Mouse (Mus musculus) small intestine, adult 2 months (tissue): ENCODE results near the gene Zdhhc13. TPM values are rescaled to one million over a fixed set of nuclear protein-coding genes. Genes with fewer than 3 reads are reported as not detected.
A peak's percentile ranks its signal among the peaks of the same experiment; 100 is the strongest.

ENCODE experiments used
- H3K27ac ChIP-seq: fragments of 200-500 bp; 2 replicates; pipeline ENCODE4 v1.5.1; 2012; ENCODE audit warnings: low read depth, low read length, control low read depth, inconsistent platforms; ENCODE audit not compliant: insufficient read depth
- H3K27me3 ChIP-seq: fragments of 200-500 bp; 2 replicates; pipeline ENCODE4 v1.6.1; 2012; ENCODE audit warnings: mild to moderate bottlenecking, moderate library complexity, low read length, inconsistent platforms; ENCODE audit not compliant: control insufficient read depth, insufficient read depth
- H3K36me3 ChIP-seq: fragments of 200-500 bp; 2 replicates; pipeline ENCODE4 v1.6.1; 2012; ENCODE audit warnings: mild to moderate bottlenecking, low read length, control low read depth, inconsistent platforms; ENCODE audit not compliant: control insufficient read depth, insufficient read depth
- H3K4me1 ChIP-seq: fragments of 200-500 bp; 2 replicates; pipeline ENCODE4 v1.6.1; 2012; ENCODE audit warnings: low read length, inconsistent platforms, mixed read lengths; ENCODE audit not compliant: control insufficient read depth, insufficient read depth, insufficient read length
- H3K4me3 ChIP-seq: fragments of 200-500 bp; 2 replicates; pipeline ENCODE4 v1.5.1; 2012; ENCODE audit warnings: low read depth, mild to moderate bottlenecking, control low read depth, inconsistent platforms, low read length, moderate library complexity
- CTCF ChIP-seq: fragments of 200-500 bp; IDR thresholded peaks from 2 replicates; pipeline ENCODE4 v1.5.1; 2012; ENCODE audit warnings: low read depth, mild to moderate bottlenecking, control low read depth, inconsistent platforms, low read length, moderate library complexity, mixed read lengths; ENCODE audit not compliant: insufficient replicate concordance, insufficient read length; ENCODE audit errors: extremely low read depth
- POLR2A ChIP-seq: fragments of 200-500 bp; IDR thresholded peaks from 2 replicates; pipeline ENCODE4 v1.6.1; 2012; ENCODE audit warnings: low read depth, mild to moderate bottlenecking, control low read depth, inconsistent platforms, low read length, moderate library complexity
- WGBS: fragments of 180-500 bp; shearing (Covaris S2); methylation state at CpG from one replicate; pipeline ENCODE4 v1.1.7; 2018; 5-methylcytosine and 5-hydroxymethylcytosine counted together
- polyA plus RNA-seq: library from polyadenylated mRNA; depleted of rRNA; stranded (reverse); fragments of >200 nt; gene quantifications from 2 replicates; pipeline ENCODE4 v1.2.3, GENCODE M21; 2012

The Zdhhc13 gene
- polyA plus RNA-seq, 1 experiment, result 6.8 TPM

DNA sequence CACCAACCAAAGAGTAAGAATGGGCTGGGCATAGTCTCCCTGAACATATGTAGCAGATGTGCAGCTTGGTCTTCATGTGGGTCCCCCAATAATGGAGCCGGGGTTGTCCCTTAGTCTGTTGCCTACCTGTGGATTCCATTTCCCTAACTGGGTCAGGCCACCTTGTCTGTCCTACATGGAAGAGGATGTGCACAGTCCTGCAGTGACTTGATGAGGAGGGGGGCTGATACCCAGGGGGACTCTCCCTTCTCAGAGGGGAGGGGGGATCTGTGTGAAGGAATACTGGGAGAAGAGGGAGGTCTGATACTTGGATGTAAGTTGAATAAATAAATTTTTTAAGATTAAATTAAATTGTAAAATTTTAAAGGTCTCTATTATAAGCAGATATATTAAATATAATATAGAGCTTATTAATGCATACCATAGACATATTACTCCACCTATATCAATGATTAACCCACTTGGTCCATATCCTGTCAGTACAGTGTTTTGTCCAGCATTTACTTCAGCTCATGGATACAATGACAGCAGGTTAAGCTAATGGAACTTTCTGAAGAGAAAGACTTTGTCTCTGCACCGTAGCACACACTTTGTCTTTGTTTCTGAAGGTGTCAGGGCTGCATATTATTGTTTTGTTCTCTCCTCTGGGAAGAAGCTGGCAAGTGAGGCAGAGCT lies 16.6 kb upstream of the Zdhhc13 start:
- no peak for TF ChIP-seq CTCF
- TF ChIP-seq POLR2A, result no peak
- Histone ChIP-seq H3K27ac (peak overlapping the region; percentile 93), H3K36me3 (no peaks in the 10 kb centered on the region), H3K4me3 (no peak overlapping the region), H3K4me1 (peaks cover 14% of the 10 kb centered on the region; the same call in 1 of the 2 replicates), H3K27me3 (no peaks in the 10 kb centered on the region)
- WGBS, result 60% methylated on average over 2 of the region's 2 CpGs

DNA sequence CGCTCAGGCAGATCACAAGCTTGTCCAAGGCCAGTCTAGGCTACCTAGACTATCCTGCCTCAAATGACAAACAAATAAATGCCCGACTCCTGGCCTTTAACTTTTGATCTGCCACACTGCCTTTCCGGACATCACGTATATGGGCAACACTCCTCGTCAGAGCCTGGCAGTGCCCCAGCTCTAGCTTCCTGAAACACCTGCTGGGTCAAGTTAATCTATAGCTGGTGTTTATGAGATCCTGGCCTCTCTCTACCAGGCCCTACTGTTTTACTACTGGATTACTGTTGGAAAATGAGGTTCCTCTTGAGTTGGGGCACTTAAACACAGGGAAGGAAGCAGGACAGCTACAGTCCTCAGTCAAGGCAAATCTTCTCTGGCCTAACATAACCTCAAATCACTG lies 15.5 kb upstream of the Zdhhc13 start:
- TF ChIP-seq POLR2A (no peak), CTCF (no peak)
- H3K27ac ChIP-seq, result peak overlapping the region; percentile 93
- 30% methylated on average over 5 of the region's 5 CpGs for WGBS
- H3K4me3 ChIP-seq, result no peak overlapping the region
- no peaks in the 10 kb centered on the region for H3K36me3 ChIP-seq
- peaks cover 14% of the 10 kb centered on the region; the same call in 1 of the 2 replicates for H3K4me1 ChIP-seq
- no peaks in the 10 kb centered on the region for H3K27me3 ChIP-seq

DNA sequence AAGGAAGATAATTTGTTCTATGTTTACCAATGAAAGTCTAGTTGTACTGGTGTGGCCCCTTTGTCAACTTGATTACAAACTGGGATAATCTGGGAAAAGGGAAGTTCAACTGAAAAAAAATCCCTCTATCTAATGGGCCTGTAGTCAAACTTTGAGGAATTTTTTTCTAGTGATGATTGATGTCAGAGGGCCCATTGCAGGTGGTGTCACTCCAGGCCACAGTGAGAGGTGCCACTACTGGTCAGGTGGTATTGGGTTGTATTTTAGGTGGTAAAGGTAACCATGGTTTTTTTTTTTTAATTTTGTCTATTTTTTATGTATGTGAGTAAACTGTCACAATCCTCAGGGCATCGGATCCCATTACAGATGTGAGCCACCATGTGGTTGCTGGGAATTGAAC lies 14.2 kb upstream of the Zdhhc13 start:
- Histone ChIP-seq H3K4me3 (no peak overlapping the region), H3K4me1 (peaks cover 14% of the 10 kb centered on the region; the same call in 1 of the 2 replicates), H3K27me3 (no peaks in the 10 kb centered on the region), H3K27ac (no peak overlapping the region), H3K36me3 (no peaks in the 10 kb centered on the region)
- TF ChIP-seq POLR2A, result no peak
- no peak for TF ChIP-seq CTCF
- WGBS, result 100% methylated on average over 1 of the region's 1 CpGs

DNA sequence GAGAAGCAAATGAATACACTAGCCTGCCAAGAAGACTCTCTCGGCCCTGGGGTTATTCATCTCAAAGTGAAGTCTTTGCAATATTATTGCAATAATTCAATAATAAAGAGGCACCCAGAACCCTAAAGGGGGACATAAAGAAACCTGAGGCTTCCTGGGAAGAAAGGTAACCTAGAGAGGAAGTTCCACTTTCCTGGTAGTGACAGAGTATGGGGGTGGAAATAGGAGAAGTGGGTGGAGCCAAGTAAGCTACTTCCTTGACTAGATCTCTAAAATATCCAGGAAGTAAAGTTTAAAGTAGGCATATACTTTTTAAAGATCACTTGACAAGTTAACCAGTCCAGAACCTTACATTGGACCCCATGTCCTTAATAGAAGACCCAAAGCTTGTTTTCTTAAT lies 13.4 kb upstream of the Zdhhc13 start:
- Histone ChIP-seq H3K4me1 (peaks cover 14% of the 10 kb centered on the region; the same call in 1 of the 2 replicates), H3K27ac (no peak overlapping the region), H3K4me3 (no peak overlapping the region), H3K27me3 (no peaks in the 10 kb centered on the region), H3K36me3 (no peaks in the 10 kb centered on the region)
- TF ChIP-seq CTCF (no peak), POLR2A (no peak)
- WGBS, result 83% methylated on average over 1 of the region's 1 CpGs

DNA sequence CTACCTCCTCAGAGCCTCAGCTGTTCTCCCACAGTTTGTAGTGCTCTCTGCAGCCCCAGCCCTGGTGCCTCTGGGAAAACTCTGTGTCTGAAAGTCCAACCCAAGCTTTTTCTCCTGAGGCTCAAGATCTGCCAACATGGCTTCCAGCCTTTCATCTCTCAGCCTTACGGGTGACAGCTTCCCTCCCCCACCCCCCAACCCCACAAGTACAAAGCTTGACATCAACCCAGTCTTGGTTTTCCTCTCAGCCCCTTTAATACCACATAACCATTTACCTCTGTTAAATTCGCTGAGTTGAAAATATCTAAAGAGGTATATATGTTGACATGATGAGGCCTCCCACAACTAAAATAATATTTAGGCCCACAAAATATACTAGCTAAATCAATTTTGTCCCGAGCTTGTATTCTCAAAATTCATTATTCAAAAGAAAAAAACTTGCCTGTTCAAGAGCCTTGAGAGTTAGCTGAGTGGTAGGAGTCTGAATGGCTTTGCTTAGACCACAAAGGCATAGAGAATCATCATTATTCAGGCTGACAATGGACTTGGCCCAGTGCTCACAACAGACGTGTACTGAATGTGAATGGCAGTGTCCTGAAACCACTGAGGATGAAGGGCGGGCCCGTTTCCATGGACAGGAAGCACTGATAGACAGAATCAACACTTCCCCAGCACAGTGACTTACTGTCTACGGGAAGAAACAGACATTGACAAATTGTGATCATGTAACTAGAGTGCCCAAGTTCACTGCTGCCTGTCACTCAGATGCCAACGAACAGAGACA lies 10.9 kb upstream of the Zdhhc13 start:
- Histone ChIP-seq H3K27ac (no peak overlapping the region), H3K4me1 (peaks cover 9% of the 10 kb centered on the region; the same call in 1 of the 2 replicates), H3K36me3 (no peaks in the 10 kb centered on the region), H3K4me3 (no peak overlapping the region), H3K27me3 (no peaks in the 10 kb centered on the region)
- 58% methylated on average over 8 of the region's 8 CpGs for WGBS
- TF ChIP-seq CTCF, result no peak
- no peak for TF ChIP-seq POLR2A

DNA sequence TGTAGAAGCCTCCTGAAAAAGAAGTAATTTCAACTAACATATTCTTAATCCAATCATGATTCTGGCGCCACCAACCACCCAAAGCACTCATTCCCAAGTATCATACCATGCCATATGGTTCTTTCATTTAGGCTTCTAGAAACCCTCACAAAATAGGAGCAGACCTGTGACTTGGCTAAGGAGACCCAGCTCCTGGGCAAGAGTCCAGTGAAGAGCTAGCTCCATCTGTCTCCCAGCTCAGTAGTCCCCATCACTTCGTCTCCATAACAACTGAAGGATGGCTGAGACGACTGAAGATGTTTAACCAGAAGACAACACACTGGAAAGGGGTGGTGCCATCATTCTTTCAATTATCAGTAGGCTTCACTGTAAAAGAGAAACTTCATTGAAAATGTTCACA lies 9.7 kb upstream of the Zdhhc13 start:
- Histone ChIP-seq H3K36me3 (no peaks in the 10 kb centered on the region), H3K4me3 (no peak overlapping the region), H3K27me3 (no peaks in the 10 kb centered on the region), H3K4me1 (peaks cover 4% of the 10 kb centered on the region; the same call in 1 of the 2 replicates), H3K27ac (no peak overlapping the region)
- TF ChIP-seq POLR2A (no peak), CTCF (no peak)
- 80% methylated on average over 3 of the region's 3 CpGs for WGBS

DNA sequence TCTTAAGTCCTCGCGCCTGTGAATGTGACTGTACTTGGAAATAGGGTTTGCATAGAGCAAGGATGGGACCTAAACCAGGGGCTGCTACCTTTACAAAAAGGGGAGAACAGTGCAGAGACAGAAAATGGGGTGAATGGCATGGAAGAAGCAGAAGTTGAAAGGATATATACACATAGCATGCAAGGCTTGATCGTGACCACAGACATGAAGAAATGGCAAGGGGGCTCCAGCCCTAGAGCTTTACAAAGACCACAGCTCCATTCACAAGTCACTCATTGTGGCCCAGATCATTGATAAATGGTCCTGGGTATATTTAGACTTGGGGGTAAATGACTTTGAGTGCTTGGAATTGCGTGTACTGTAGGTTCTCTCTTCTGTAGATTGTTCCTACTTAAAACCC lies 6.4 kb upstream of the Zdhhc13 start:
- 67% methylated on average over 4 of the region's 4 CpGs for WGBS
- no peaks in the 10 kb centered on the region for H3K36me3 ChIP-seq
- H3K27ac ChIP-seq, result no peak overlapping the region
- no peak overlapping the region for H3K4me3 ChIP-seq
- no peaks in the 10 kb centered on the region for H3K27me3 ChIP-seq
- no peaks in the 10 kb centered on the region; the same call in 1 of the 2 replicates for H3K4me1 ChIP-seq
- TF ChIP-seq POLR2A (no peak), CTCF (no peak)
